Mouse (Mus musculus): ENCODE measurements around the gene Kcns3.

GRCm38 (mm10) chr12:11158670-11159069 lies 7.8 kb upstream of the Kcns3 start:
- TF ChIP-seq POLR2A (IDR thresholded peaks at IDR 0.05; ENCODE audit: insufficient read length, low read depth) (no peak), TCF12 (IDR thresholded peaks at IDR 0.05; ENCODE audit: insufficient read depth, poor library complexity, severe bottlenecking) (no peak), MYOG (IDR thresholded peaks at IDR 0.05; ENCODE audit: control insufficient read depth in 1 of 3, insufficient read depth in 1 of 3, insufficient read length in 2 of 3, low read depth in 2 of 3) (no peak), MYOD1 (IDR thresholded peaks at IDR 0.05; ENCODE audit: control insufficient read depth in 1 of 3, insufficient read length in 2 of 3, low read depth in 2 of 3) (no peak), MAX (IDR thresholded peaks at IDR 0.05; ENCODE audit: low read depth) (no peak), USF1 (IDR thresholded peaks at IDR 0.05; ENCODE audit: low read depth) (no peak), TCF3 (IDR thresholded peaks at IDR 0.05; ENCODE audit: insufficient read length, low read depth) (no peak)

Data from myocyte (in vitro differentiated cells).